Mouse (Mus musculus): ENCODE measurements around the gene Cwc22.

GRCm38 (mm10) chr2:77993727-77994401 lies 47.7 kb upstream of the Cwc22 start:
- no peak for TF ChIP-seq CTCF (IDR thresholded peaks at IDR 0.05)
- TF ChIP-seq EP300 (IDR thresholded peaks at IDR 0.05) = no peak

Measured in lung, postnatal 0 days (tissue).